Mouse (Mus musculus): ENCODE measurements around the gene E130308A19Rik.

E130308A19Rik gene

GRCm38 (mm10) chr4:59684306-59684705 is 58.3 kb downstream of the E130308A19Rik start:
- DNase-seq: no peak

- no peak for DNase-seq
Measured at GRCm38 (mm10) chr4:59686716-59687115, 60.7 kb downstream of the E130308A19Rik start.

- DNase-seq: no peak
Measured at GRCm38 (mm10) chr4:59689055-59689454, 63.0 kb downstream of the E130308A19Rik start.

GRCm38 (mm10) chr4:59690145-59690544 is 64.1 kb downstream of the E130308A19Rik start:
- no peak for DNase-seq

- DNase-seq: no peak
Measured at GRCm38 (mm10) chr4:59696846-59697245, 70.8 kb downstream of the E130308A19Rik start.

GRCm38 (mm10) chr4:59697869-59698268 is 71.9 kb downstream of the E130308A19Rik start:
- DNase-seq: peak; percentile 47

- no peak for DNase-seq
Measured at GRCm38 (mm10) chr4:59699014-59699792, 73.2 kb downstream of the E130308A19Rik start.

GRCm38 (mm10) chr4:59709321-59709720 is 83.3 kb downstream of the E130308A19Rik start:
- no peak for DNase-seq

- no peak for DNase-seq
Measured at GRCm38 (mm10) chr4:59710736-59711389, 84.9 kb downstream of the E130308A19Rik start.

- no peak for DNase-seq
Measured at GRCm38 (mm10) chr4:59712451-59712850, 86.4 kb downstream of the E130308A19Rik start.

GRCm38 (mm10) chr4:59712955-59713354 is 86.9 kb downstream of the E130308A19Rik start:
- DNase-seq: no peak

- DNase-seq: peak; percentile 50
Measured at GRCm38 (mm10) chr4:59714472-59714871, 88.5 kb downstream of the E130308A19Rik start.

- DNase-seq: no peak
Measured at GRCm38 (mm10) chr4:59714926-59715325, 88.9 kb downstream of the E130308A19Rik start.

- DNase-seq: no peak
Measured at GRCm38 (mm10) chr4:59715531-59715930, 89.5 kb downstream of the E130308A19Rik start.

GRCm38 (mm10) chr4:59717349-59717748 is 91.3 kb downstream of the E130308A19Rik start:
- DNase-seq: peak; percentile 76

- no peak for DNase-seq
Measured at GRCm38 (mm10) chr4:59718542-59718941, 92.5 kb downstream of the E130308A19Rik start.

- no peak for DNase-seq
Measured at GRCm38 (mm10) chr4:59719481-59720355, 93.7 kb downstream of the E130308A19Rik start.

- DNase-seq: no peak
Measured at GRCm38 (mm10) chr4:59721811-59722210, 95.8 kb downstream of the E130308A19Rik start.

- no peak for DNase-seq
Measured at GRCm38 (mm10) chr4:59725579-59725978, 99.6 kb downstream of the E130308A19Rik start.

GRCm38 (mm10) chr4:59726501-59726900 is 100.5 kb downstream of the E130308A19Rik start:
- DNase-seq: no peak

- no peak for DNase-seq
Measured at GRCm38 (mm10) chr4:59727187-59727877, 101.3 kb downstream of the E130308A19Rik start.

GRCm38 (mm10) chr4:59727878-59728261 is 101.9 kb downstream of the E130308A19Rik start:
- DNase-seq: no peak

GRCm38 (mm10) chr4:59728839-59729238 is 102.8 kb downstream of the E130308A19Rik start:
- DNase-seq: no peak

All from kidney, postnatal 14 days (tissue).